Mouse (Mus musculus): Measurements from ENCODE around the gene Ube2a.

Gene Ube2a

GRCm38 (mm10) chrX:36901655-36902054 lies 28.0 kb downstream of the Ube2a start:
- DNase-seq (ENCODE audit: low read depth, low spot score): no peak

GRCm38 (mm10) chrX:36902321-36903114 lies 28.8 kb downstream of the Ube2a start, which contains the start of gene Nkrf:
Gene Nkrf (minus strand): TSS chrX:36902899.
- DNase-seq (ENCODE audit: low read depth, low spot score): peak; percentile 56

- DNase-seq (ENCODE audit: low read depth, low spot score): peak; percentile 93
Observed at GRCm38 (mm10) chrX:36903115-36903768, 29.5 kb downstream of the Ube2a start.

GRCm38 (mm10) chrX:36906539-36906938 lies 32.8 kb downstream of the Ube2a start:
- DNase-seq (ENCODE audit: low read depth, low spot score): no peak

GRCm38 (mm10) chrX:36911343-36911742 lies 37.6 kb downstream of the Ube2a start:
- peak; percentile 45 for DNase-seq (ENCODE audit: low read depth, low spot score)

GRCm38 (mm10) chrX:36917749-36918148 lies 44.0 kb downstream of the Ube2a start:
- DNase-seq (ENCODE audit: low read depth, low spot score): no peak

GRCm38 (mm10) chrX:36921346-36921745 lies 47.6 kb downstream of the Ube2a start:
- DNase-seq (ENCODE audit: low read depth, low spot score): no peak

- DNase-seq (ENCODE audit: low read depth, low spot score): no peak
Observed at GRCm38 (mm10) chrX:36928791-36929190, 55.1 kb downstream of the Ube2a start.

GRCm38 (mm10) chrX:36929694-36930093 lies 56.0 kb downstream of the Ube2a start:
- DNase-seq (ENCODE audit: low read depth, low spot score): peak; percentile 48

GRCm38 (mm10) chrX:36930574-36930973 lies 56.9 kb downstream of the Ube2a start:
- peak; percentile 27 for DNase-seq (ENCODE audit: low read depth, low spot score)

Measured in A20 (cell line).